Mouse (Mus musculus) gastrocnemius, postnatal 4 days (tissue): ENCODE results near the gene Hoxa4. TPM values are rescaled to one million over a fixed set of nuclear protein-coding genes. Genes with fewer than 3 reads are reported as not detected.
A peak's percentile ranks its signal among the peaks of the same experiment; 100 is the strongest.

Experiments
- DNase-seq, 2 experiments: peaks; one replicate each; pipeline ENCODE4 v3.0.0; 2021 to 2022; ENCODE audit warnings: low spot score in 2 of 2, mixed read lengths in 2 of 2
- microRNA-seq: library from miRNA; unstranded; fragments of <30 nt; microRNA quantifications from one replicate; pipeline ENCODE4 v1.2.0, GENCODE M21; 2021
- total RNA-seq, 2 experiments: library from RNA; stranded (reverse); gene quantifications; 2 replicates each; pipeline ENCODE4 v1.2.3; 2021

The Hoxa4 gene
- total RNA-seq, 2 experiments from 2014 or later: 9.2 to 11.8 TPM

GRCm38 (mm10) chr6:52155471-52155870, 36.1 kb downstream of the Hoxa4 start:
- no peak for DNase-seq

- no peak for DNase-seq
Measured at GRCm38 (mm10) chr6:52154044-52154443, 37.5 kb downstream of the Hoxa4 start.

- DNase-seq: no peak
Measured at GRCm38 (mm10) chr6:52153270-52153669, 38.3 kb downstream of the Hoxa4 start.

- no peak for DNase-seq
Measured at GRCm38 (mm10) chr6:52152226-52153193, 39.0 kb downstream of the Hoxa4 start.

- no peak for DNase-seq
Measured at GRCm38 (mm10) chr6:52151571-52151970, 40.0 kb downstream of the Hoxa4 start.

GRCm38 (mm10) chr6:52150401-52150966, 41.1 kb downstream of the Hoxa4 start:
- DNase-seq: no peak

Small RNA genes lying within 50 kb of the gene (microRNA-seq; reads per million reads assigned to microRNA genes)
- gene Mir196b: 11,370 reads per million, percentile 94 among the genes with 10 or more reads in this experiment

Other genes with a start within 250 kb of the Hoxa4 start
- 10 to 100 TPM; 10.0 to 12.3 TPM for gene Skap2, start 179.2 kb downstream of the Hoxa4 start, total RNA-seq
- under 1 TPM; 0.34 to 0.54 TPM for gene Hoxa1, start 33.4 kb downstream of the Hoxa4 start, total RNA-seq
- gene Hoxa2, start 26.9 kb downstream of the Hoxa4 start, total RNA-seq: 1 to 10 TPM; 1.1 to 1.5 TPM
- under 1 TPM; 0.34 to 0.54 TPM for gene 5730596B20Rik, start 14.3 kb downstream of the Hoxa4 start, total RNA-seq
- 1 to 10 TPM; 4.4 to 5.1 TPM for gene Hoxa5, start 12.8 kb upstream of the Hoxa4 start, total RNA-seq
- gene Hoxa6, start 17.0 kb upstream of the Hoxa4 start, total RNA-seq: 1 to 10 TPM; 3.0 to 3.5 TPM
- 1 to 10 TPM; 3.2 to 4.1 TPM for gene Hoxa3, start 21.6 kb upstream of the Hoxa4 start, total RNA-seq
- gene Gm28308, start 21.6 kb upstream of the Hoxa4 start, total RNA-seq: under 1 TPM in 1 of 2 experiments, not detected in 1; 0.73 TPM
- 10 to 100 TPM; 11.2 to 12.5 TPM for gene Hoxa7, start 30.1 kb upstream of the Hoxa4 start, total RNA-seq
- gene Hoxa9, start 39.3 kb upstream of the Hoxa4 start, total RNA-seq: 10 to 100 TPM; 16.5 to 17.7 TPM
- 10 to 100 TPM; 31.5 to 32.3 TPM for gene Hoxa10, start 49.1 kb upstream of the Hoxa4 start, total RNA-seq
- gene Hoxa11, start 54.1 kb upstream of the Hoxa4 start, total RNA-seq: 1 to 10 TPM; 6.0 to 6.6 TPM
- gene Hoxa13, start 69.1 kb upstream of the Hoxa4 start, total RNA-seq: 1 to 10 TPM; 1.1 to 1.3 TPM
- not detected for gene Evx1, start 121.7 kb upstream of the Hoxa4 start, total RNA-seq